Mouse (Mus musculus): Measurements from ENCODE around the gene Fhod1. TPM values are rescaled to one million over a fixed set of nuclear protein-coding genes. Genes with fewer than 3 reads are reported as not detected.

Fhod1 gene
- polyA plus RNA-seq, 1 experiment from 2014 or later, result 3.1 TPM

GRCm38 (mm10) chr8:105315073-105315769 is 32.5 kb downstream of the Fhod1 start:
- no peak for ATAC-seq (replicated peaks; ENCODE audit: insufficient number of reproducible peaks, low FRiP score, low TSS enrichment)
- WGBS (ENCODE audit: insufficient replicate concordance), result 90% methylated on average over 18 of the region's 18 CpGs
- Histone ChIP-seq H3K4me2 (no peak overlapping the region), H3K27ac (ENCODE audit: low read depth, low read length) (no peak overlapping the region), H3K27me3 (ENCODE audit: control insufficient read depth, insufficient read depth, low read length) (no peaks in the 10 kb centered on the region), H3K4me3 (ENCODE audit: low read depth, low read length) (no peak overlapping the region), H3K9me3 (replicated peaks; ENCODE audit: control insufficient read depth, low read length) (no peaks in the 10 kb centered on the region), H3K4me1 (ENCODE audit: control insufficient read depth, insufficient read depth, low read length) (peaks cover 4% of the 10 kb centered on the region; the same call in 1 of the 2 replicates), H3K9ac (ENCODE audit: low read depth, low read length) (no peak overlapping the region), H3K36me3 (ENCODE audit: control insufficient read depth, insufficient read depth, low read length) (peaks cover 28% of the 10 kb centered on the region)

GRCm38 (mm10) chr8:105313622-105314402 is 33.9 kb downstream of the Fhod1 start:
- Histone ChIP-seq H3K4me2 (no peak overlapping the region), H3K36me3 (ENCODE audit: control insufficient read depth, insufficient read depth, low read length) (peaks cover 26% of the 10 kb centered on the region), H3K9me3 (replicated peaks; ENCODE audit: control insufficient read depth, low read length) (no peaks in the 10 kb centered on the region), H3K9ac (ENCODE audit: low read depth, low read length) (no peak overlapping the region), H3K27me3 (ENCODE audit: control insufficient read depth, insufficient read depth, low read length) (no peaks in the 10 kb centered on the region), H3K4me1 (ENCODE audit: control insufficient read depth, insufficient read depth, low read length) (peaks cover 4% of the 10 kb centered on the region; the same call in 1 of the 2 replicates), H3K27ac (ENCODE audit: low read depth, low read length) (no peak overlapping the region), H3K4me3 (ENCODE audit: low read depth, low read length) (no peak overlapping the region)
- ATAC-seq (replicated peaks; ENCODE audit: insufficient number of reproducible peaks, low FRiP score, low TSS enrichment), result no peak
- WGBS (ENCODE audit: insufficient replicate concordance), result 61% methylated on average over 9 of the region's 9 CpGs

- Histone ChIP-seq H3K27me3 (ENCODE audit: control insufficient read depth, insufficient read depth, low read length) (no peaks in the 10 kb centered on the region), H3K9ac (ENCODE audit: low read depth, low read length) (no peak overlapping the region), H3K4me1 (ENCODE audit: control insufficient read depth, insufficient read depth, low read length) (peaks cover 4% of the 10 kb centered on the region; the same call in 1 of the 2 replicates), H3K4me3 (ENCODE audit: low read depth, low read length) (no peak overlapping the region), H3K4me2 (no peak overlapping the region), H3K9me3 (replicated peaks; ENCODE audit: control insufficient read depth, low read length) (no peaks in the 10 kb centered on the region), H3K27ac (ENCODE audit: low read depth, low read length) (no peak overlapping the region), H3K36me3 (ENCODE audit: control insufficient read depth, insufficient read depth, low read length) (peaks cover 27% of the 10 kb centered on the region)
- 80% methylated on average over 8 of the region's 8 CpGs for WGBS (ENCODE audit: insufficient replicate concordance)
- ATAC-seq (replicated peaks; ENCODE audit: insufficient number of reproducible peaks, low FRiP score, low TSS enrichment), result 0 out of 2 replicates have a peak, but pooled peaks have one; percentile 9
These were observed 34.8 kb downstream of the Fhod1 start for GRCm38 (mm10) chr8:105312891-105313481.

- no peak for ATAC-seq (replicated peaks; ENCODE audit: insufficient number of reproducible peaks, low FRiP score, low TSS enrichment)
- no peak overlapping the region for H3K27ac ChIP-seq (ENCODE audit: low read depth, low read length)
- no peak overlapping the region for H3K4me3 ChIP-seq (ENCODE audit: low read depth, low read length)
- no peaks in the 10 kb centered on the region for H3K9me3 ChIP-seq (replicated peaks; ENCODE audit: control insufficient read depth, low read length)
- H3K4me1 ChIP-seq (ENCODE audit: control insufficient read depth, insufficient read depth, low read length), result peaks cover 4% of the 10 kb centered on the region; the same call in 1 of the 2 replicates
- H3K9ac ChIP-seq (ENCODE audit: low read depth, low read length), result no peak overlapping the region
- H3K4me2 ChIP-seq, result no peak overlapping the region
- H3K36me3 ChIP-seq (ENCODE audit: control insufficient read depth, insufficient read depth, low read length), result peaks cover 25% of the 10 kb centered on the region
- H3K27me3 ChIP-seq (ENCODE audit: control insufficient read depth, insufficient read depth, low read length), result no peaks in the 10 kb centered on the region
- 61% methylated on average over 1 of the region's 1 CpGs for WGBS (ENCODE audit: insufficient replicate concordance)
These were observed 36.0 kb downstream of the Fhod1 start for GRCm38 (mm10) chr8:105311718-105312117.

GRCm38 (mm10) chr8:105310118-105310517 is 37.6 kb downstream of the Fhod1 start:
- no peak overlapping the region for H3K27ac ChIP-seq (ENCODE audit: low read depth, low read length)
- ATAC-seq (replicated peaks; ENCODE audit: insufficient number of reproducible peaks, low FRiP score, low TSS enrichment), result no peak
- peaks cover 18% of the 10 kb centered on the region for H3K36me3 ChIP-seq (ENCODE audit: control insufficient read depth, insufficient read depth, low read length)
- no peaks in the 10 kb centered on the region for H3K9me3 ChIP-seq (replicated peaks; ENCODE audit: control insufficient read depth, low read length)
- H3K4me3 ChIP-seq (ENCODE audit: low read depth, low read length), result no peak overlapping the region
- WGBS (ENCODE audit: insufficient replicate concordance), result 86% methylated on average over 8 of the region's 8 CpGs
- no peak overlapping the region for H3K4me2 ChIP-seq
- no peaks in the 10 kb centered on the region for H3K27me3 ChIP-seq (ENCODE audit: control insufficient read depth, insufficient read depth, low read length)
- no peak overlapping the region for H3K9ac ChIP-seq (ENCODE audit: low read depth, low read length)
- H3K4me1 ChIP-seq (ENCODE audit: control insufficient read depth, insufficient read depth, low read length), result peaks cover 17% of the 10 kb centered on the region

GRCm38 (mm10) chr8:105309142-105309847 is 38.5 kb downstream of the Fhod1 start:
- ATAC-seq (replicated peaks; ENCODE audit: insufficient number of reproducible peaks, low FRiP score, low TSS enrichment), result no peak
- no peak overlapping the region for H3K9ac ChIP-seq (ENCODE audit: low read depth, low read length)
- no peak overlapping the region for H3K4me2 ChIP-seq
- H3K36me3 ChIP-seq (ENCODE audit: control insufficient read depth, insufficient read depth, low read length), result peaks cover 14% of the 10 kb centered on the region
- 84% methylated on average over 15 of the region's 15 CpGs for WGBS (ENCODE audit: insufficient replicate concordance)
- no peaks in the 10 kb centered on the region for H3K27me3 ChIP-seq (ENCODE audit: control insufficient read depth, insufficient read depth, low read length)
- peaks cover 24% of the 10 kb centered on the region for H3K4me1 ChIP-seq (ENCODE audit: control insufficient read depth, insufficient read depth, low read length)
- no peaks in the 10 kb centered on the region for H3K9me3 ChIP-seq (replicated peaks; ENCODE audit: control insufficient read depth, low read length)
- no peak overlapping the region for H3K27ac ChIP-seq (ENCODE audit: low read depth, low read length)
- H3K4me3 ChIP-seq (ENCODE audit: low read depth, low read length), result no peak overlapping the region

- WGBS (ENCODE audit: insufficient replicate concordance), result 92% methylated on average over 10 of the region's 10 CpGs
- ATAC-seq (replicated peaks; ENCODE audit: insufficient number of reproducible peaks, low FRiP score, low TSS enrichment), result no peak
- Histone ChIP-seq H3K4me1 (ENCODE audit: control insufficient read depth, insufficient read depth, low read length) (peaks cover 26% of the 10 kb centered on the region), H3K9me3 (replicated peaks; ENCODE audit: control insufficient read depth, low read length) (no peaks in the 10 kb centered on the region), H3K27me3 (ENCODE audit: control insufficient read depth, insufficient read depth, low read length) (no peaks in the 10 kb centered on the region), H3K4me2 (no peak overlapping the region), H3K9ac (ENCODE audit: low read depth, low read length) (no peak overlapping the region), H3K36me3 (ENCODE audit: control insufficient read depth, insufficient read depth, low read length) (peaks cover 14% of the 10 kb centered on the region), H3K27ac (ENCODE audit: low read depth, low read length) (no peak overlapping the region), H3K4me3 (ENCODE audit: low read depth, low read length) (no peak overlapping the region)
These were observed 39.3 kb downstream of the Fhod1 start for GRCm38 (mm10) chr8:105308428-105308827.

GRCm38 (mm10) chr8:105307670-105308069 is 40.1 kb downstream of the Fhod1 start:
- H3K27me3 ChIP-seq (ENCODE audit: control insufficient read depth, insufficient read depth, low read length), result no peaks in the 10 kb centered on the region
- no peak overlapping the region for H3K27ac ChIP-seq (ENCODE audit: low read depth, low read length)
- ATAC-seq (replicated peaks; ENCODE audit: insufficient number of reproducible peaks, low FRiP score, low TSS enrichment), result no peak
- H3K4me3 ChIP-seq (ENCODE audit: low read depth, low read length), result no peak overlapping the region
- WGBS (ENCODE audit: insufficient replicate concordance), result 95% methylated on average over 13 of the region's 13 CpGs
- peaks cover 26% of the 10 kb centered on the region for H3K4me1 ChIP-seq (ENCODE audit: control insufficient read depth, insufficient read depth, low read length)
- no peak overlapping the region for H3K9ac ChIP-seq (ENCODE audit: low read depth, low read length)
- H3K9me3 ChIP-seq (replicated peaks; ENCODE audit: control insufficient read depth, low read length), result no peaks in the 10 kb centered on the region
- no peak overlapping the region for H3K4me2 ChIP-seq
- H3K36me3 ChIP-seq (ENCODE audit: control insufficient read depth, insufficient read depth, low read length), result peaks cover 13% of the 10 kb centered on the region

Data from heart, embryonic 11.5 days (tissue).